Mouse (Mus musculus): Measurements from ENCODE around the gene Pxt1.

GRCm38 (mm10) chr17:28899427-28899826 lies 44.2 kb downstream of the Pxt1 start:
- TF ChIP-seq CTCF (IDR thresholded peaks at IDR 0.05; ENCODE audit: control insufficient read depth, insufficient read depth, insufficient replicate concordance, low read depth, low read length) (no peak), POLR2A (IDR thresholded peaks at IDR 0.05; ENCODE audit: control insufficient read depth, low read depth, low read length) (peak; percentile 18; the same call in 1 of the 2 replicates)
